Mouse (Mus musculus): ENCODE results near the gene Irgc1. TPM values are rescaled to one million over a fixed set of nuclear protein-coding genes. Genes with fewer than 3 reads are reported as not detected.

The Irgc1 gene
- total RNA-seq, 2 experiments from 2014 or later = not detected

- no peak for DNase-seq (ENCODE audit: low spot score)
Measured at GRCm38 (mm10) chr7:24472442-24472841, 20.3 kb upstream of the Irgc1 start.

- DNase-seq (ENCODE audit: low spot score) = no peak
Measured at GRCm38 (mm10) chr7:24470356-24470755, 18.3 kb upstream of the Irgc1 start.

DNA sequence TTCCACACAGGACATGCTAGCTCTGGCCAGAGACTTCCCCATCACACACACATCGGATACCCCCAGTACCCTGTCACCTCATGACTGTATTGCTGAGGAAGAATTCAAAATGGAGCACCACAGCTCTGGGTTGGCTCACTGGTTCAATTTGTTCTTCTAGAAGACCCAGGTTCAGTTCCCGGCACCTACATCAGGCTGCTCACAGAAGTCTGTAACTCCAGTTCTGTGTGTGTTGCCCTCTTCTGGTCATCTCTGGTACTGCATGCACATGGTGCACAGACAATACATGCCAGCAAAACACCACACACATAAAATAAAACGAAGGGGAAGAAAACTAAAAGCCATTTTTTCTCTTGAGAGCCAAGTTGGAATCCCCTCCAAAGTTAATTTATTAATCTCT is 17.0 kb upstream of the Irgc1 start:
- DNase-seq (ENCODE audit: low spot score) = no peak

DNA sequence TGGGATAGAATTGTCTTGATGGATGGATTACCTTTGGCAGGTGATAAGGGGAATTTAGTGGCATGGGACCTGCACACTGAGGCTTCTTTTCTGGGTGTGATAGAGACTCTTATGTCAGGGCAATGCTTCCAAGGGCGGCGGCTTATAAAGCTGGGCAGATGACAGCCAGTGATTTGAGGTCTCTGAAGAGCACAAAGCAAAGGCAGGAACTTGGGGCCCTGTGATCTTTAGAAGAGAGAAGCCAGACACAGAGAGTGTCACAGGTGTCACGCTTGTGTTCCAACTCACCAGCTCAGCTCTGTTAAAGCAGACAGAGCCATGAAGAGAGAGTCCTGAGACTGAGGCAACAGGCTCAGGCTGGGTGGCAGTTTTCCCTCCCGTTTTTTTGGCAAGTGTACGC is 15.8 kb upstream of the Irgc1 start:
- DNase-seq (ENCODE audit: low spot score) = no peak

GRCm38 (mm10) chr7:24466835-24467234 is 14.7 kb upstream of the Irgc1 start:
- DNase-seq (ENCODE audit: low spot score) = no peak

DNA sequence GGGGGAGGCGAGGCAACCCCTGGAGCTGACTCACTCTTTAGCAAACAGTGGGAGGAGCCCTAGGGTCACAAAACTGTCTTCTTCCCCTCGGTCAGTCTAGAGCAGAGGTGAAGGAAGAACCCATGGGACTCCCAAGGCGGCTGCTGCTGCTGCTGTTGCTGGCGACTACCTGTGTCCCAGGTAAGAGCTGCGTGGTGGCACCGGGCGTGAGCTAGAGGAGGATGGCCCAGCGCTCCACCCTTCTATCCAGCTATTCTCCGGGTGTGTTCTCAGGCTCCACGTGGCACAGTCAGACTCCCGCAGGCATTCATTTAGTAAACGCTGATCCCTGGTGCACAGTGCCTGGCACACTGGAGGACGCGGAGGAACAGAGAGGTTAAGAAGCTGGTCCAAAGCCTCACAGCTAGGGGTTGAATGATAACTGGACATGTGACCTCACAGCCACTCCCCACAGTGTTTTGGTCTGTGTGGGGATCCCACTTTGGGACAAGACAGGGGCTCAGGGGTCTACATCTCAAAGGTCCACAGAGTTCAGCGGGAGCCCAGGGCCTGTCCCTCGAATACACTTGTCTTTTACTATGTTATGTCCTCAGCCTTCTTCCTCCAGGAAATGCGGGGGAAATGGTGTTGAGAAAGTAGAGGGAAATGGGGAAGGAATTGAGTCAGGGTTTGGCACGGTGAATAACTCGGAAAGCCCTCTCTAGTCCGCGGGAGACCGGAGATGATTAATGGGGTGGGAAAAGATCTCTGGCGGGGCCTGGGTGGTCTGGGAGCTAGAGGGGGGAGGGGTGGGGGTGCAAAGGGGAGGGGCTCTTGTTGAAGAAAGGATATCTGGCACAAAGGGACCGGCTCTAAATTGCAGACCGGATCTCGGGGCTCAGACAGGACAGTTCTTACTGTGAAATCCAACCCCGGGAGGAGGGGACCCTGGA is 10.6 kb upstream of the Irgc1 start, which contains the start of gene Plaur:
Gene Plaur (plus strand): TSS at position 97 of the 932 bp plus-strand sequence.
- peak; percentile 23 for DNase-seq (ENCODE audit: low spot score)

DNA sequence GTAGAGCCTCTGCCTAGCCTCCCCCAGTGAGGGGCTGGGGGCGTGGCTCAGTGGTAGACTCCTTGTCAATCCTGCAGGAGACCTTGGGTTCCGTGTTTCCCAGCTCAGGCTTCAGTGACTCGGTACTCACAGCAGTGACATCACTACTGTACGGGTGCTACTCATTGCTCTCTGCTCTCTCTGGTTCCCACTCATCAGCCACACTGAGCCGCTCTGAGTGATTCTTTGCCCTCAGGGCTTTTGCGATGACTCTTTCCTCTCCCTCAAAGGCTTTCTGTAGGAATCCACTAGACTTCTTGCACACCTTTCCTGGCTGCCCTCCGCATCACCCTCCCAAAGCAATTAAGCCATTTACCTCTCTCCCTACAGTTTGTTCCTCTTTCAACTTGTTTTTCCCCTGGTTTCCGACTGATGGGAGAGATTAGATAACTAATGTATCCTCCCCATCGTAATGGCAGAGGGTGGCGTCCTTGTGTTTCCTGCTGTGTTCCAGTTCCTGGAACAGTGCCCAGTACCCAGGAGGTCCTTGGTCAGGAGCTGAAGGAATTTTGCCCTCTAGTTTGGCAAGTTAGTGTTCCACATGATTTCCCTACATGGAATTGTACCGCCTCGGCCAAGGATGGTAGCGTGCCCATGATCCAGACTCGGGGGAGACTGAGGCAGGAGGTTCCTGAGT is 9.4 kb upstream of the Irgc1 start:
- DNase-seq (ENCODE audit: low spot score) = no peak

DNA sequence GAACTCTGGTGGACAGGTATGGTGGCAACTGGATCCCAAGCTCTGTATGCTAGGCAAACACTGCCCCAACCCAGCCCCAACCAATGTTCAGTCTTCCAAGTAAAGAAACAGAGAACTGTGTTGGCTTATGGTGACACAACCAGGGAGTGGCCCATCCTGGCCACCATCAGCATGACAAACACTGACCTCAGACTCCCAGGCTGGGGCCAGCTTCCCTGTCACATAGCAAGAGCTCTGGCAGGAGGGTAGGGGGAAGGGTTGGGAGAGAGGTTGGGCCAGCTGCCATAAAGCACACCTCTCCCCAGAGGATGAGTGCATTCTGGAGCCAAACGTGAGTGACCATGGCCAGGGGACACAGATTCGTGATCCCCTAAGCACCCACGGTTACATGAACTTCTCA is 7.7 kb upstream of the Irgc1 start:
- peak; percentile 27 for DNase-seq (ENCODE audit: low spot score)

DNA sequence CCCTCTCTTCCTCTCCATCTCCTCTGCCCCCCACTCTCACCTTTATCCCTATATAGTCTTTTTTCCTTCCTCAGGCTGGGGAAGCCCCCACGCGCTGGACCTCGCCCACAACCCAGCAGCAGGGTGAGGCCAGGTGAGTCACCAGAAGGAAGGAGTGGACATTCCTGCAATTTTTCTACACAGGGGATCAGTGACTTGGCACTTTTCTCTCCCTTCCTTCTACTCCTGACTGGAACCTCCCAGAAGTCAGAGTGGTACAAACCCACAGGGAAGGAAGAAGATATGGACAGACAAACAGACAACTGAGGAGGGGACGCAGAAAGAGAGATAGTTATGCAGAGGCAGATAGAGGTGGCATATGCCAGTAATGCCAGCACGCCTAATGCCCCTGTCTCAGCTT is 7.3 kb upstream of the Irgc1 start:
- DNase-seq (ENCODE audit: low spot score) = no peak

DNA sequence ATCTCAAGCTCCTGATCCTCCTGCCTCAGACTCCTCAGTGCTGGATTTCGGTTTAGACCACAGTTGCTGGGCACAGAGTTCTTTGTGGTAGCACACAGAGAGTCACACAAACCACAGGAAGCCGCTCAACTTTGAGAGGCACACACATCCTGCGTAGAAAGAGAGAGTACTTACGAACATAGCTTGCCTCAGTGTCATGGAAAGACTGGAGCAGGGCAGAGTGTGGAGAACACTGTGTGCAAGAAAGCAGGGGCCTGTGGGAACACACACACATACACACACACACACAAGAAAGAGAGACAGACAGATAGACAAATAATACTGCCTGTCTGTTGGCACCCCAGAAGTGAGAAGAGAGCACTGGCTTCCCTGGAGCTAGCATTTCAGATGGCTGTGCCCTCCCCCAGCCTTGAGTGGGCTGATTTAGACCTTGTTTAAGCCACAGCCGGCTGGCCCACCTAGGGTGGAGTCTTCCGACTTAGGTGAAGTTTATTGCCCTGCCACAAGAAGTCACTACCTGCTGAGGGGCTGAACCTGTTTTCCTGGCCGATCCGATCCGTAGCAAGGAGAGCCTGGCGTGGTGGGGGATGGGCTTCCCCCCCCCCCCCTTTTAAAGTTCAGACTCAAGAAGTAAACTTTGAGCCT is 5.8 kb upstream of the Irgc1 start:
- DNase-seq (ENCODE audit: low spot score) = no peak

- DNase-seq (ENCODE audit: low spot score) = no peak
Measured at GRCm38 (mm10) chr7:24455726-24456125, 3.6 kb upstream of the Irgc1 start.

- no peak for DNase-seq (ENCODE audit: low spot score)
Measured at GRCm38 (mm10) chr7:24454199-24454598, 2.1 kb upstream of the Irgc1 start.

DNA sequence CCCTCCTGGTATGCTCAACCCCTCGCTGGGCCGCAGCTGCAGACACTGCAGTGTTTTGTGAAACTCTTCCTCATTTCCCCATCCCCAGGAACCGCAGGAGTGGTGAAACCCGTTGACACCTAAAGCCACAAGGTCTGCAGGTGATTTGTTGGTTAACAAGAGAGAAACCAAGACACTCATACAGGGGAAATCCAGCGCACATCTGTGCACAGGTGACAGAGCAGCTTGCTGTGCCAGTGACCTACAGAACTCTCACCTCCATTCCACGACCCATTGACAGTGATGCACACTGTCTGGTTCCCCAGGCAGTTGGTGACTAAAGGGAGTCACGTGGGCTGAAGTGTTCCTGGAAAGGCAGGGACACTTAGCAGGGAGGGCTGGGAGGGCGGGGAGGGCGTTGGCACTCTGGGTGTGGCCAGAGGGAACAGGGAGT is 1.5 kb downstream of the Irgc1 start:
- DNase-seq (ENCODE audit: low spot score) = no peak

DNA sequence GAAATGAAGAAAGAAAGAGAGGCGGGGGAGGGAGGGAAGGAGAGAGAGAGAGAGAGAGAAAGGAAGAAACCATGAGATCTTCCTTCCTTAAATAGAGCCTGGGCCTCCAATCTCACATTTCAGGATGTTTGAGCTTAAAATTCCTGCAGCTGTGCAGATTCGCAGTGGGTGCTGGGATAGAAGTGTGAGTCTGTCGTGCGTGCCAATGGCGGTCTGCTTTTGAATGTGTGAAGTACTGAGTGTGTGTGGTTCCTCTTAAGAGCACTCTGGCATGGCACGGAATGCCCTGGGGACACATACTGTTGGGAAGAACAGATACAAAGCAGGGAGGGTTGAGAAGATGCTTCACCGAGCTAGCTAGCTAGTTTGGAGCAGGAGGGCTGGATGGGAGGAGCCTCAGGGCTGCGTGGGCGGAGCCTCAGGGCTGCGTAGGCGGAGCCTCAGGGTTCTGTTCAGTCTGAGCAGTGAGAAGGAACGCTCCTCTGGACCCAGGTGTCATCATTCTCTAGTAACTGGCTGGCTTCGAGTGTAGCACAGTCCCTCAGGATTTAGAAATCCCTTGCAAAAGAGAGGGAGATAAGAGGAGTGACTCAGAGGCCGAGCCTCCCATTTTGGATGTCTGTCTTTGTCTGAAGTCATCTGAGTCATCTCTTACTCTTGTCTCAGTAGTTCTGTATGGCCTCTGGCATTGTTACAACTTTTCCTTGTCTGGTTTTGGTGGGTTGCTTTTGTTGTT is 3.1 kb downstream of the Irgc1 start:
- DNase-seq (ENCODE audit: low spot score) = no peak

- DNase-seq (ENCODE audit: low spot score) = no peak
Measured at GRCm38 (mm10) chr7:24446697-24447340, 5.3 kb downstream of the Irgc1 start.

- no peak for DNase-seq (ENCODE audit: low spot score)
Measured at GRCm38 (mm10) chr7:24445266-24445926, 6.7 kb downstream of the Irgc1 start.

DNA sequence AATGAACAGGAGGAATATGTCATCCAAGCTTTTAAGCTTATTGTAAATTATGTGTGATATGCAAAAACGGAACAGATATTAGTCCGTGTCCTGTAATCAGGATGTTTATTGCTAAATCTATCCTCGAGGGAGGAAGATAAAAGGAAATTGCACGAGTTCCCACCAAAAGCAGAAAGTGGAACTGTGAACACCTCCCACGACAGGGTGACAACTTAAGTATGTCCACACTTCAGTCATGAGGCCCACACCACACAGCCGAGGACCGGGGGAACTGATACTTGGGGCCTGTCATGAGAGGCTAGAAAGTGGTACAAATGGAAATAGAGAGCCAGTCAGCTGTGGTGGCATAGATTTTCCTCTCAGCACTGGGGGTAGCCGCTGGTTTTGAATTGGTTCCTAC is 9.8 kb downstream of the Irgc1 start:
- no peak for DNase-seq (ENCODE audit: low spot score)

- DNase-seq (ENCODE audit: low spot score) = peak; percentile 59
Measured at GRCm38 (mm10) chr7:24441785-24442184, 10.3 kb downstream of the Irgc1 start.

- no peak for DNase-seq (ENCODE audit: low spot score)
Measured at GRCm38 (mm10) chr7:24439891-24440290, 12.2 kb downstream of the Irgc1 start.

DNA sequence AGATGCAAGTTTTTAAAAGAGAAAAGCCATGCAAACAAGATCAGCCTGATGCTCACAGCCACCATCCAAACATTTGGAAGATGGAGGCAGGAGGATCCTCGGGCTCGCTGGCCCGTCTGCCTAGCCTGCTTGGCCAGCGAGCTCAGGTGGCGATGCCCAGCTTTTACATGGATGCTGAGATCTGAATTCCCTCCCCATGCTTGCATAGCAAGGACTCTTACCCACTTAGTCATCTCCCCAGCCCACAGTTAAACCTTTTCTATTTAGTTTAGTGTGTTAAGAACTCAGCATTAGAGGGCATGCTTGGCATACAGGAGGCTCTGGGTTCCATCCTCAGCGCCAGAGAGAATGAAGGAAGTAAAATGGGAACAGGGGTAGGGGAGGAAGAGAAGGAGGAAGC is 12.9 kb downstream of the Irgc1 start:
- DNase-seq (ENCODE audit: low spot score) = no peak
